Mouse (Mus musculus) E14TG2a.4 (cell line): Measurements from ENCODE around the gene Rhog.

Source experiments
- CTCF ChIP-seq: conservative IDR thresholded peaks from 2 replicates; pipeline ENCODE4 v1.5.1; 2014; ENCODE audit warnings: low read length
- NANOG ChIP-seq: IDR thresholded peaks from 2 replicates; pipeline ENCODE4 v1.6.1; 2014; ENCODE audit warnings: borderline replicate concordance, low read length, mixed read lengths

DNA sequence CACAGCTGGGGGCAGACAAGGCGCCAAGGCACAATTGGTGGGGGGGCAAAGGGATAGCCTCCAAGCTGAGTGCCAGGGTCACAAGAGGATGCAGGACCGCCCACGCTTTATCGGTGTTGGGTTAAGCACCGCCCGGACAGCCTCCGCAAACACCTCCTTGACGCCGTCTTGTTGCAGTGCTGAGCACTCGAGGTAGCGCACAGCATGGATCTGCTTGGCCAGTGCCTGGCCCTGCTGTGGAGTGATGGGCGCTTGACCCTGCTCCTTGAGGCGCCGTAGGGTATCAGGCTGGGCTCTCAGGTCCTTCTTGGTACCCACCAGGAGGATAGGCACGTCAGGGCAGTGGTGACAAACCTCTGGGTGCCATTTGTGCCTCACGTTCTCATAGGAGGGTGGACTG is 16.3 kb downstream of the Rhog start:
- TF ChIP-seq CTCF (no peak), NANOG (no peak)
